Comparison of ENCODE assay signal across 21 mouse cellular contexts in genomic region chr5:9140724-9141123, GRCm38 (mm10).
"Had no signal": no experiment of that assay in that cellular context is flagged by ENCODE, and none has a peak within 500 bp of the region (broad histone marks: within the 10 kb centered on the region; RNA-seq: fewer than 3 reads in every experiment).

No protein-coding gene starts in this region.

- H3K4me1 ChIP-seq: intestine, embryonic 15.5 days; kidney, embryonic 15.5 days; limb, embryonic 10.5 days; limb, embryonic 13.5 days; midbrain, embryonic 10.5 days; neural tube, embryonic 12.5 days; neural tube, embryonic 15.5 days had no signal

- H3K27me3 ChIP-seq: intestine, embryonic 15.5 days; kidney, embryonic 15.5 days; limb, embryonic 13.5 days; neural tube, embryonic 12.5 days; neural tube, embryonic 15.5 days had no signal

- H3K9ac ChIP-seq: intestine, embryonic 15.5 days; kidney, embryonic 15.5 days; limb, embryonic 13.5 days; neural tube, embryonic 12.5 days; neural tube, embryonic 15.5 days had no signal

- ATAC-seq: intestine, embryonic 15.5 days had no signal

- H3K27ac ChIP-seq: intestine, embryonic 15.5 days; kidney, embryonic 15.5 days; layer of hippocampus, adult 2 months; limb, embryonic 10.5 days; limb, embryonic 13.5 days; macrophage; midbrain, embryonic 10.5 days; neural tube, embryonic 12.5 days; neural tube, embryonic 15.5 days; stomach, postnatal 0 days had no signal

- H3K36me3 ChIP-seq: intestine, embryonic 15.5 days had no signal

- H3K9me3 ChIP-seq: intestine, embryonic 15.5 days; kidney, embryonic 15.5 days; limb, embryonic 10.5 days; limb, embryonic 13.5 days; midbrain, embryonic 10.5 days; neural tube, embryonic 12.5 days; neural tube, embryonic 15.5 days had no signal

- H3K4me3 ChIP-seq: intestine, embryonic 15.5 days; kidney, embryonic 15.5 days; layer of hippocampus, adult 2 months; limb, embryonic 10.5 days; limb, embryonic 13.5 days; midbrain, embryonic 10.5 days; neural tube, embryonic 12.5 days; neural tube, embryonic 15.5 days had no signal

- H3K4me2 ChIP-seq: intestine, embryonic 15.5 days; kidney, embryonic 15.5 days; limb, embryonic 13.5 days; neural tube, embryonic 12.5 days; neural tube, embryonic 15.5 days had no signal

- DNase-seq: kidney, adult 11 months; kidney, adult 8-10 months; kidney, postnatal 10 days; kidney, postnatal 4 days; layer of hippocampus, adult 9-11 months; lung, adult 2 months; midbrain, embryonic 14.5 days; right cerebral cortex, adult 18-20 months; right cerebral cortex, postnatal 14 days; right cerebral cortex, postnatal 4 days; thymus, postnatal 36 days had no signal
